ENCODE assay signal across 15 mouse cellular contexts in genomic region chr10:12658023-12658744, GRCm38 (mm10).
DNase-seq lines count a peak whose midpoint lies in the region; ATAC-seq and TF ChIP-seq lines count a peak whose summit lies in the region.
"Had no signal": no experiment of that assay in that cellular context is flagged by ENCODE, and none has a peak within 500 bp of the region (broad histone marks: within the 10 kb centered on the region; RNA-seq: fewer than 3 reads in every experiment).

No protein-coding gene starts in this region.

- no peak overlapping the region for H3K4me2 ChIP-seq in heart, embryonic 12.5 days
- H3K4me2 ChIP-seq in heart, embryonic 11.5 days: no peak overlapping the region
- H3K4me2 ChIP-seq in CH12.LX (ENCODE audit: insufficient read depth, low read depth, poor library complexity, severe bottlenecking): no peak overlapping the region
- H3K4me2 ChIP-seq in intestine, embryonic 15.5 days (replicated peaks): no peak overlapping the region
- no peak overlapping the region for H3K4me2 ChIP-seq in forebrain, embryonic 13.5 days
- no peak overlapping the region for H3K4me2 ChIP-seq in midbrain, embryonic 16.5 days (ENCODE audit: low read length)
- H3K4me2 ChIP-seq: hindbrain, embryonic 15.5 days; midbrain, embryonic 12.5 days had no signal

- peak; percentile 33; the same call in 1 of the 2 replicates for ATAC-seq in heart, embryonic 12.5 days (ENCODE audit: insufficient number of reproducible peaks, low FRiP score)
- ATAC-seq in heart, embryonic 11.5 days (replicated peaks; ENCODE audit: insufficient number of reproducible peaks, low FRiP score, low TSS enrichment): no peak
- ATAC-seq in intestine, embryonic 15.5 days: peak; percentile 76
- no peak for ATAC-seq in forebrain, embryonic 13.5 days
- no peak for ATAC-seq in midbrain, embryonic 16.5 days

- no peak for TF ChIP-seq EP300 in CH12.LX (IDR thresholded peaks at IDR 0.05; ENCODE audit: low read length)

- no peaks in the 10 kb centered on the region for H3K4me1 ChIP-seq in heart, embryonic 12.5 days (replicated peaks)
- H3K4me1 ChIP-seq in heart, embryonic 11.5 days (ENCODE audit: control insufficient read depth, insufficient read depth, low read length): no peaks in the 10 kb centered on the region
- peaks cover 0 to 2% of the 10 kb centered on the region in 2 experiments; a peak in 1 of 4 replicates for H3K4me1 ChIP-seq in CH12.LX (ENCODE audit: control insufficient read depth in 1 of 2, insufficient read depth in 2 of 2)
- no peaks in the 10 kb centered on the region for H3K4me1 ChIP-seq in intestine, embryonic 15.5 days (replicated peaks)
- no peaks in the 10 kb centered on the region for H3K4me1 ChIP-seq in forebrain, embryonic 13.5 days
- H3K4me1 ChIP-seq in midbrain, embryonic 16.5 days (ENCODE audit: control insufficient read depth, insufficient read depth, low read length): no peaks in the 10 kb centered on the region
- H3K4me1 ChIP-seq: hindbrain, embryonic 15.5 days; midbrain, embryonic 12.5 days had no signal

- no peak for TF ChIP-seq CTCF in CH12.LX (conservative IDR thresholded peaks at IDR 0.05 in 1 of 2, IDR thresholded peaks at IDR 0.05 in 1 of 2; ENCODE audit: low read depth in 2 of 2, low read length in 2 of 2)

- H3K4me3 ChIP-seq in heart, embryonic 12.5 days: no peak overlapping the region
- H3K4me3 ChIP-seq in heart, embryonic 11.5 days (ENCODE audit: low read depth, low read length): no peak overlapping the region
- H3K4me3 ChIP-seq in CH12.LX (replicated peaks in 1 of 3; ENCODE audit: low read depth in 2 of 3, low read length in 2 of 3, poor library complexity in 1 of 3): no peak overlapping the region
- no peak overlapping the region for H3K4me3 ChIP-seq in intestine, embryonic 15.5 days (replicated peaks)
- H3K4me3 ChIP-seq in forebrain, embryonic 13.5 days: no peak overlapping the region
- no peak overlapping the region for H3K4me3 ChIP-seq in midbrain, embryonic 16.5 days (ENCODE audit: low read depth, low read length)
- H3K4me3 ChIP-seq: hindbrain, embryonic 15.5 days; midbrain, embryonic 12.5 days had no signal

- TF ChIP-seq POLR2A in CH12.LX (IDR thresholded peaks at IDR 0.05; ENCODE audit: low read depth, low read length): no peak

- in situ Hi-C loops in CH12.LX (cut with MboI; ENCODE audit: low pct_ligation_motif_present, low pct_unique_long_range_greater_than_20kb, low sequenced_read_pairs): no loop called here

- dilution Hi-C loops in CH12.LX (cut with MboI; ENCODE audit: extremely low pct_ligation_motif_present, extremely low pct_unique_long_range_greater_than_20kb, low sequenced_read_pairs): no loop called here

- WGBS in heart, embryonic 12.5 days: 72% methylated on average over 8 of the region's 8 CpGs
- WGBS in heart, embryonic 11.5 days (ENCODE audit: insufficient replicate concordance): 73% methylated on average over 8 of the region's 8 CpGs
- 68% methylated on average over 8 of the region's 8 CpGs for WGBS in intestine, embryonic 15.5 days
- WGBS in forebrain, embryonic 13.5 days: 84% methylated on average over 8 of the region's 8 CpGs
- WGBS in midbrain, embryonic 16.5 days: 79% methylated on average over 8 of the region's 8 CpGs

- H3K36me3 ChIP-seq in heart, embryonic 12.5 days: peaks cover 45% of the 10 kb centered on the region
- peaks cover 5% of the 10 kb centered on the region for H3K36me3 ChIP-seq in heart, embryonic 11.5 days (ENCODE audit: control insufficient read depth, insufficient read depth, low read length)
- H3K36me3 ChIP-seq in CH12.LX (replicated peaks in 1 of 2; ENCODE audit: control insufficient read depth in 1 of 2, insufficient read depth in 1 of 2, low read length in 1 of 2): no peaks in the 10 kb centered on the region
- peaks cover 7% of the 10 kb centered on the region for H3K36me3 ChIP-seq in intestine, embryonic 15.5 days
- peaks cover 6% of the 10 kb centered on the region for H3K36me3 ChIP-seq in forebrain, embryonic 13.5 days (ENCODE audit: poor library complexity, severe bottlenecking)
- H3K36me3 ChIP-seq in midbrain, embryonic 16.5 days (ENCODE audit: control insufficient read depth, insufficient read depth, low read length): no peaks in the 10 kb centered on the region

- no peak overlapping the region for H3K9ac ChIP-seq in heart, embryonic 12.5 days
- H3K9ac ChIP-seq in heart, embryonic 11.5 days (ENCODE audit: low read depth, low read length): no peak overlapping the region
- H3K9ac ChIP-seq in CH12.LX (ENCODE audit: insufficient read depth, low read depth): no peak overlapping the region
- H3K9ac ChIP-seq in intestine, embryonic 15.5 days: no peak overlapping the region
- H3K9ac ChIP-seq in forebrain, embryonic 13.5 days: no peak overlapping the region
- no peak overlapping the region for H3K9ac ChIP-seq in midbrain, embryonic 16.5 days (ENCODE audit: low read depth, low read length)
- H3K9ac ChIP-seq: hindbrain, embryonic 15.5 days; liver, embryonic 14.5 days; midbrain, embryonic 12.5 days had no signal

- peaks cover 4% of the 10 kb centered on the region; the same call in 1 of the 2 replicates for H3K9me3 ChIP-seq in heart, embryonic 12.5 days (replicated peaks)
- no peaks in the 10 kb centered on the region for H3K9me3 ChIP-seq in heart, embryonic 11.5 days (replicated peaks; ENCODE audit: control insufficient read depth, low read length)
- H3K9me3 ChIP-seq in CH12.LX (replicated peaks; ENCODE audit: low read length): peaks cover 4% of the 10 kb centered on the region
- no peaks in the 10 kb centered on the region for H3K9me3 ChIP-seq in intestine, embryonic 15.5 days
- H3K9me3 ChIP-seq in forebrain, embryonic 13.5 days (replicated peaks): peaks cover 4% of the 10 kb centered on the region
- no peaks in the 10 kb centered on the region for H3K9me3 ChIP-seq in midbrain, embryonic 16.5 days (replicated peaks; ENCODE audit: control insufficient read depth, low read length, poor library complexity, severe bottlenecking)
- H3K9me3 ChIP-seq: hindbrain, embryonic 15.5 days had no signal

- H3K79me2 ChIP-seq in CH12.LX (replicated peaks; ENCODE audit: control insufficient read depth, extremely low read depth, insufficient read depth, poor library complexity, severe bottlenecking): no peaks in the 10 kb centered on the region

- peak; percentile 9 for DNase-seq in CH12.LX (ENCODE audit: extremely low read depth)
- peak; percentile 39 for DNase-seq in lung, postnatal 14 days
- DNase-seq in cerebellum, postnatal 4 days (ENCODE audit: low spot score in 2 of 2): no peak
- DNase-seq: B cell, adult 2 months; gastrocnemius, postnatal 14 days; kidney, postnatal 14 days; layer of hippocampus, postnatal 36 days had no signal

- TF ChIP-seq RAD21 in CH12.LX (IDR thresholded peaks at IDR 0.05; ENCODE audit: low read depth, low read length): no peak

- no peak overlapping the region for H3K27ac ChIP-seq in heart, embryonic 12.5 days (ENCODE audit: poor library complexity, severe bottlenecking)
- H3K27ac ChIP-seq in heart, embryonic 11.5 days (ENCODE audit: low read depth, low read length): no peak overlapping the region
- H3K27ac ChIP-seq in CH12.LX (ENCODE audit: insufficient read depth, low read depth): no peak overlapping the region
- no peak overlapping the region for H3K27ac ChIP-seq in intestine, embryonic 15.5 days
- no peak overlapping the region for H3K27ac ChIP-seq in forebrain, embryonic 13.5 days
- no peak overlapping the region for H3K27ac ChIP-seq in midbrain, embryonic 16.5 days (ENCODE audit: low read length)
- H3K27ac ChIP-seq: hindbrain, embryonic 15.5 days; liver, embryonic 14.5 days; midbrain, embryonic 12.5 days had no signal

- no peaks in the 10 kb centered on the region for H3K27me3 ChIP-seq in heart, embryonic 12.5 days (replicated peaks)
- H3K27me3 ChIP-seq in heart, embryonic 11.5 days (ENCODE audit: control insufficient read depth, insufficient read depth, low read length): no peaks in the 10 kb centered on the region
- H3K27me3 ChIP-seq in CH12.LX (replicated peaks): no peaks in the 10 kb centered on the region
- H3K27me3 ChIP-seq in intestine, embryonic 15.5 days (replicated peaks): no peaks in the 10 kb centered on the region
- H3K27me3 ChIP-seq in forebrain, embryonic 13.5 days: no peaks in the 10 kb centered on the region
- H3K27me3 ChIP-seq in midbrain, embryonic 16.5 days (ENCODE audit: control insufficient read depth, insufficient read depth, low read depth, low read length): no peaks in the 10 kb centered on the region
- H3K27me3 ChIP-seq: hindbrain, embryonic 15.5 days; midbrain, embryonic 12.5 days had no signal

TF ChIP-seq in CH12.LX, 34 proteins besides CTCF, POLR2A, EP300 and RAD21:
- TF ChIP-seq HCFC1 (IDR thresholded peaks at IDR 0.05; ENCODE audit: low read depth, low read length) (no peak), ETS1 (conservative IDR thresholded peaks at IDR 0.05; ENCODE audit: low read depth, low read length) (no peak), RCOR1 (conservative IDR thresholded peaks at IDR 0.05; ENCODE audit: low read depth, low read length) (no peak)
TF ChIP-seq in CH12.LX: peak in this region for 0.

Comparison
In these comparisons a context has a peak if more than half of its experiments do, and no peak if none do; other contexts are left out.
1. ATAC-seq: peak in heart, embryonic 12.5 days (single experiment) and intestine, embryonic 15.5 days (single experiment); none in heart, embryonic 11.5 days (single experiment), forebrain, embryonic 13.5 days (single experiment) and midbrain, embryonic 16.5 days (single experiment).
2. DNase-seq: peak in CH12.LX (single experiment) and lung, postnatal 14 days (single experiment); none in cerebellum, postnatal 4 days (0 of 2).